ENCODE assay signal across 23 mouse cellular contexts in the genomic region with DNA sequence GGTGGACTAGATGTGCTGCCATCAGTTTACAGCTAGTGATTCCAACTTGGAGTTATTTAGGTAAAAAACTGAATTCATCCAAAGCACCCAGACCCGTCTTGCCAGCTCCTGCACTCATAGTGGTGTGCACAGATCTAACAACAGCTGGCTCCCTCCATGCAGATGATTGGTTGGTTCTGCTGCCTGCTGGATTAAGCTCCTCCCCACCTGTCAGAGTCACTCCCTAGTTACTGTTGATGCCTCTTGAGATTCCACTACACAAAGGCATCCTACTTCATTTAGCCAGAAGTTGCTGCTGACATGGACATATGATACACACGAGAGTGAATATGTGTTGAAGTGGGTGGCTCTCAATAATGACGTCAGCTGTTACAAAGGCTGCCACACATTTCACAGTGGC. TPM values are rescaled to one million over a fixed set of nuclear protein-coding genes. Genes with fewer than 3 reads are reported as not detected.
DNase-seq lines count a peak whose midpoint lies in the region; ATAC-seq lines count a peak whose summit lies in the region.
"Had no signal": no experiment of that assay in that cellular context is flagged by ENCODE, and none has a peak within 500 bp of the region (broad histone marks: within the 10 kb centered on the region; RNA-seq: fewer than 3 reads in every experiment).

No protein-coding gene starts in this region.

- 57% methylated on average over 3 of the region's 3 CpGs for WGBS in hindbrain, embryonic 14.5 days

- H3K27ac ChIP-seq in hindbrain, embryonic 14.5 days, result no peak overlapping the region
- H3K27ac ChIP-seq: embryonic facial prominence, embryonic 15.5 days; forebrain, embryonic 15.5 days; hindbrain, embryonic 10.5 days; hindbrain, postnatal 0 days; kidney, embryonic 15.5 days; liver, embryonic 13.5 days; midbrain, embryonic 10.5 days; neural tube, embryonic 13.5 days had no signal

- no peaks in the 10 kb centered on the region for H3K4me1 ChIP-seq in hindbrain, embryonic 14.5 days (replicated peaks; ENCODE audit: control insufficient read depth, insufficient read depth, low read length)
- H3K4me1 ChIP-seq: embryonic facial prominence, embryonic 15.5 days; forebrain, embryonic 15.5 days; hindbrain, embryonic 10.5 days; kidney, embryonic 15.5 days; liver, embryonic 13.5 days; midbrain, embryonic 10.5 days; neural tube, embryonic 13.5 days had no signal

- DNase-seq in lung, adult 18-20 months, result peak; percentile 9 to 49
- no peak for DNase-seq in lung, postnatal 4 days
- peak; percentile 29 for DNase-seq in ZHBTc4 (ENCODE audit: low read depth, low spot score)
- peak; percentile 5 for DNase-seq in forelimb bud, embryonic 11.5 days (ENCODE audit: low read depth, low spot score)
- DNase-seq in retina, embryonic 14.5 days (ENCODE audit: low spot score), result peak; percentile 10
- no peak for DNase-seq in hindbrain, embryonic 14.5 days (ENCODE audit: low spot score)
- DNase-seq in right cerebral cortex, postnatal 36 days (ENCODE audit: low spot score in 2 of 2), result no peak
- DNase-seq: cerebellum, adult 18-20 months; cerebellum, postnatal 14 days; gastrocnemius, postnatal 14 days; kidney, adult 11 months; kidney, postnatal 4 days; liver, embryonic 13.5 days had no signal

- H3K9me3 ChIP-seq in hindbrain, embryonic 14.5 days (ENCODE audit: control insufficient read depth, low read length), result no peaks in the 10 kb centered on the region
- H3K9me3 ChIP-seq: embryonic facial prominence, embryonic 15.5 days; forebrain, embryonic 15.5 days; hindbrain, embryonic 10.5 days; kidney, embryonic 15.5 days; liver, embryonic 13.5 days; midbrain, embryonic 10.5 days; neural tube, embryonic 13.5 days had no signal

- no peak overlapping the region for H3K4me2 ChIP-seq in hindbrain, embryonic 14.5 days (replicated peaks)
- H3K4me2 ChIP-seq: embryonic facial prominence, embryonic 15.5 days; forebrain, embryonic 15.5 days; kidney, embryonic 15.5 days; liver, embryonic 13.5 days; neural tube, embryonic 13.5 days had no signal

- no peaks in the 10 kb centered on the region for H3K36me3 ChIP-seq in hindbrain, embryonic 14.5 days (replicated peaks; ENCODE audit: control insufficient read depth, insufficient read depth)
- H3K36me3 ChIP-seq: embryonic facial prominence, embryonic 15.5 days; forebrain, embryonic 15.5 days; hindbrain, embryonic 10.5 days; kidney, embryonic 15.5 days; liver, embryonic 13.5 days; midbrain, embryonic 10.5 days; neural tube, embryonic 13.5 days had no signal

- H3K9ac ChIP-seq in hindbrain, embryonic 14.5 days, result no peak overlapping the region
- H3K9ac ChIP-seq: embryonic facial prominence, embryonic 15.5 days; forebrain, embryonic 15.5 days; kidney, embryonic 15.5 days; liver, embryonic 13.5 days; neural tube, embryonic 13.5 days had no signal

- ATAC-seq in hindbrain, embryonic 14.5 days (ENCODE audit: low FRiP score), result no peak
- ATAC-seq: forebrain, embryonic 15.5 days; hindbrain, postnatal 0 days; midbrain, embryonic 16.5 days had no signal

- H3K4me3 ChIP-seq in hindbrain, embryonic 14.5 days (replicated peaks; ENCODE audit: low read length), result no peak overlapping the region
- H3K4me3 ChIP-seq: embryonic facial prominence, embryonic 15.5 days; forebrain, embryonic 15.5 days; hindbrain, embryonic 10.5 days; kidney, embryonic 15.5 days; liver, embryonic 13.5 days; midbrain, embryonic 10.5 days; myocyte; neural tube, embryonic 13.5 days had no signal

- no peaks in the 10 kb centered on the region for H3K27me3 ChIP-seq in hindbrain, embryonic 14.5 days (ENCODE audit: control insufficient read depth, insufficient read depth, low read length)
- H3K27me3 ChIP-seq: embryonic facial prominence, embryonic 15.5 days; forebrain, embryonic 15.5 days; kidney, embryonic 15.5 days; liver, embryonic 13.5 days had no signal

RNA-seq across cellular contexts. Expression of gene Npc1l1, which starts 13.1 kb away (rescaled TPM):
- 0.04 and 0.14 TPM in 2 replicates for polyA plus RNA-seq in hindbrain, embryonic 14.5 days (2014; fragmentation: Nextera tagmentation; extraction: Ambion mirVana)
- polyA plus RNA-seq: midbrain, embryonic 10.5 days; neural tube, embryonic 13.5 days had no signal

RNA-seq across cellular contexts. Expression of gene Nudcd3, which starts 16.6 kb away (rescaled TPM):
- 57.0 and 57.7 TPM in 2 replicates for polyA plus RNA-seq in hindbrain, embryonic 14.5 days (2014; fragmentation: Nextera tagmentation; extraction: Ambion mirVana)

RNA-seq across cellular contexts. Expression of gene A730071L15Rik, which starts 17.0 kb away (rescaled TPM):
- polyA plus RNA-seq in hindbrain, embryonic 14.5 days (2014; fragmentation: Nextera tagmentation; extraction: Ambion mirVana), result 0.31 and 0.42 TPM in 2 replicates
- polyA plus RNA-seq: small intestine, adult 2 months had no signal

RNA-seq across cellular contexts. Expression of gene Ddx56, which starts 50.7 kb away (rescaled TPM):
- polyA plus RNA-seq in hindbrain, embryonic 14.5 days (2014; fragmentation: Nextera tagmentation; extraction: Ambion mirVana), result 68.1 and 69.9 TPM in 2 replicates

RNA-seq across cellular contexts. Expression of gene Tmed4, which starts 57.8 kb away (rescaled TPM):
- polyA plus RNA-seq in hindbrain, embryonic 14.5 days (2014; fragmentation: Nextera tagmentation; extraction: Ambion mirVana), result 117 and 121 TPM in 2 replicates

Comparison
In these comparisons a context has a peak if more than half of its experiments do, and no peak if none do; other contexts are left out.
1. DNase-seq: peak in lung, adult 18-20 months (2 of 2), ZHBTc4 (single experiment), forelimb bud, embryonic 11.5 days (single experiment) and retina, embryonic 14.5 days (single experiment); none in lung, postnatal 4 days (0 of 2), hindbrain, embryonic 14.5 days (single experiment) and right cerebral cortex, postnatal 36 days (0 of 2).